Comparison of ENCODE assay signal across 29 mouse cellular contexts in genomic region chr10:52407526-52407925, GRCm38 (mm10). TPM values are rescaled to one million over a fixed set of nuclear protein-coding genes. Genes with fewer than 3 reads are reported as not detected.
"Had no signal": no experiment of that assay in that cellular context is flagged by ENCODE, and none has a peak within 500 bp of the region (broad histone marks: within the 10 kb centered on the region; RNA-seq: fewer than 3 reads in every experiment).

No protein-coding gene starts in this region.

- H3K27me3 ChIP-seq: limb, embryonic 13.5 days; liver, embryonic 15.5 days; lung, embryonic 15.5 days; midbrain, embryonic 13.5 days; neural tube, embryonic 13.5 days; stomach, embryonic 15.5 days had no signal

- H3K9me3 ChIP-seq: limb, embryonic 10.5 days; limb, embryonic 13.5 days; liver, embryonic 12.5 days; liver, embryonic 15.5 days; lung, embryonic 15.5 days; midbrain, embryonic 10.5 days; midbrain, embryonic 13.5 days; neural tube, embryonic 13.5 days; stomach, embryonic 15.5 days had no signal

- H3K4me3 ChIP-seq: limb, embryonic 10.5 days; limb, embryonic 13.5 days; liver, embryonic 12.5 days; liver, embryonic 15.5 days; lung, embryonic 15.5 days; megakaryocyte, embryonic 14.5 days; midbrain, embryonic 10.5 days; midbrain, embryonic 13.5 days; myocyte; neural tube, embryonic 13.5 days; stomach, embryonic 15.5 days had no signal

- H3K9ac ChIP-seq: limb, embryonic 13.5 days; liver, embryonic 12.5 days; liver, embryonic 15.5 days; lung, embryonic 15.5 days; midbrain, embryonic 13.5 days; neural tube, embryonic 13.5 days; stomach, embryonic 15.5 days had no signal

- H3K4me2 ChIP-seq: limb, embryonic 13.5 days; liver, embryonic 12.5 days; liver, embryonic 15.5 days; lung, embryonic 15.5 days; midbrain, embryonic 13.5 days; neural tube, embryonic 13.5 days; stomach, embryonic 15.5 days had no signal

- H3K36me3 ChIP-seq: limb, embryonic 10.5 days; limb, embryonic 13.5 days; liver, embryonic 12.5 days; liver, embryonic 15.5 days; lung, embryonic 15.5 days; midbrain, embryonic 10.5 days; midbrain, embryonic 13.5 days; neural tube, embryonic 13.5 days; stomach, embryonic 15.5 days had no signal

- DNase-seq: liver; lung, adult 18-20 months; lung, postnatal 10 days; lung, postnatal 36 days; retina, postnatal 1 day; right cerebral cortex, postnatal 25 days; spleen, adult 18-20 months; thymus, postnatal 25 days had no signal

- ATAC-seq: intestine, postnatal 0 days; liver, embryonic 12.5 days; midbrain, embryonic 13.5 days; midbrain, embryonic 16.5 days had no signal

- H3K4me1 ChIP-seq: limb, embryonic 13.5 days; liver, embryonic 12.5 days; liver, embryonic 15.5 days; lung, embryonic 15.5 days; megakaryocyte, embryonic 14.5 days; midbrain, embryonic 10.5 days; midbrain, embryonic 13.5 days; neural tube, embryonic 13.5 days; stomach, embryonic 15.5 days had no signal

- H3K27ac ChIP-seq: limb, embryonic 10.5 days; limb, embryonic 13.5 days; liver, embryonic 12.5 days; liver, embryonic 15.5 days; lung, embryonic 15.5 days; midbrain, embryonic 10.5 days; midbrain, embryonic 13.5 days; neural tube, embryonic 13.5 days; stomach, embryonic 15.5 days had no signal

RNA-seq across cellular contexts. Expression of gene Nepn, which starts 18.8 kb away (rescaled TPM):
- total RNA-seq: layer of hippocampus, adult 18-20 months; layer of hippocampus, postnatal 14 days; left cerebral cortex, adult 8-10 months; left cerebral cortex, postnatal 14 days; monocyte, adult 5-6 weeks; neutrophil, adult 5-6 weeks had no signal
- polyA plus RNA-seq: limb, embryonic 10.5 days; liver, embryonic 15.5 days; lung, embryonic 15.5 days; midbrain, embryonic 10.5 days; midbrain, embryonic 13.5 days; midbrain, embryonic 16.5 days; neural tube, embryonic 13.5 days had no signal

RNA-seq across cellular contexts. Expression of gene Gm26741, which starts 49.0 kb away (rescaled TPM):
- total RNA-seq: layer of hippocampus, adult 18-20 months; layer of hippocampus, postnatal 14 days; left cerebral cortex, adult 8-10 months; left cerebral cortex, postnatal 14 days; monocyte, adult 5-6 weeks; neutrophil, adult 5-6 weeks had no signal
- polyA plus RNA-seq: intestine, embryonic 14.5 days; intestine, postnatal 0 days; limb, embryonic 10.5 days; limb, embryonic 13.5 days; liver, embryonic 12.5 days; liver, embryonic 15.5 days; lung, embryonic 15.5 days; midbrain, embryonic 10.5 days; midbrain, embryonic 13.5 days; midbrain, embryonic 16.5 days; myocyte; neural tube, embryonic 13.5 days; stomach, embryonic 15.5 days; thymus, postnatal 0 days had no signal
